Mouse (Mus musculus) heart, embryonic 13.5 days (tissue): ENCODE results near the gene Atg7. TPM values are rescaled to one million over a fixed set of nuclear protein-coding genes. Genes with fewer than 3 reads are reported as not detected.

Experiments
- ATAC-seq: fragments of 200-750 bp; cut with Nextera tagmentation; 2 replicates; pipeline ENCODE4 v1.8.0; 2017; ENCODE audit warnings: moderate TSS enrichment; ENCODE audit not compliant: insufficient number of reproducible peaks, low FRiP score, low TSS enrichment; ENCODE audit errors: extremely low read depth
- H3K27ac ChIP-seq: fragments of 300-500 bp; sonication (generic); replicated peaks from 2 replicates; pipeline ENCODE4 v1.5.1; 2015; ENCODE audit warnings: moderate library complexity, mild to moderate bottlenecking, inconsistent platforms
- H3K27me3 ChIP-seq: fragments of 300-500 bp; sonication (generic); replicated peaks from 2 replicates; pipeline ENCODE4 v1.6.1; 2015; ENCODE audit warnings: mild to moderate bottlenecking, inconsistent platforms
- H3K36me3 ChIP-seq: fragments of 300-500 bp; sonication (generic); 2 replicates; pipeline ENCODE4 v1.6.1; 2015; ENCODE audit warnings: mild to moderate bottlenecking, inconsistent platforms
- H3K4me1 ChIP-seq: fragments of 300-500 bp; sonication (generic); 2 replicates; pipeline ENCODE4 v1.6.1; 2015; ENCODE audit warnings: inconsistent platforms
- H3K4me2 ChIP-seq: fragments of 300-500 bp; sonication (generic); 2 replicates; pipeline ENCODE4 v1.6.1; 2015; ENCODE audit warnings: inconsistent platforms, mild to moderate bottlenecking, moderate library complexity
- H3K4me3 ChIP-seq: fragments of 300-500 bp; sonication (generic); 2 replicates; pipeline ENCODE4 v1.5.1; 2015; ENCODE audit warnings: moderate library complexity, mild to moderate bottlenecking, inconsistent platforms
- H3K9ac ChIP-seq: fragments of 300-500 bp; sonication (generic); 2 replicates; pipeline ENCODE4 v1.6.1; 2015; ENCODE audit warnings: inconsistent platforms, mild to moderate bottlenecking, moderate library complexity
- H3K9me3 ChIP-seq: fragments of 300-500 bp; sonication (generic); 2 replicates; pipeline ENCODE4 v1.6.1; 2016; ENCODE audit warnings: inconsistent platforms
- WGBS: fragments of 180-500 bp; shearing (Covaris S2); methylation state at CpG from one replicate; pipeline ENCODE4 v1.1.7; 2015; ENCODE audit warnings: mixed read lengths; 5-methylcytosine and 5-hydroxymethylcytosine counted together
- polyA plus RNA-seq: library from polyadenylated mRNA; unstranded; fragments of >200 nt; fragmentation: Nextera tagmentation; extraction: Ambion mirVana; gene quantifications from 2 replicates; pipeline ENCODE4 v1.2.1, GENCODE M21; 2015

Atg7 gene
- polyA plus RNA-seq, 1 experiment from 2014 or later: 17.5 TPM

GRCm38 (mm10) chr6:114819971-114820481 is 177.1 kb downstream of the Atg7 start:
- ATAC-seq: no peak

GRCm38 (mm10) chr6:114821646-114822045 is 178.7 kb downstream of the Atg7 start:
- Histone ChIP-seq H3K4me2 (no peak overlapping the region), H3K27me3 (peaks cover 3% of the 10 kb centered on the region; the same call in 1 of the 2 replicates), H3K4me1 (peaks cover 64% of the 10 kb centered on the region), H3K9ac (no peak overlapping the region), H3K27ac (peak overlapping the region; percentile 76), H3K9me3 (peaks cover 7% of the 10 kb centered on the region), H3K4me3 (no peak overlapping the region), H3K36me3 (no peaks in the 10 kb centered on the region)
- 66% methylated on average over 7 of the region's 7 CpGs for WGBS
- ATAC-seq: no peak

More at GRCm38 (mm10) chr6:114819971-114820481, 177.1 kb downstream of the Atg7 start:
- peaks cover 14% of the 10 kb centered on the region; the same call in 1 of the 2 replicates for H3K27me3 ChIP-seq
- peak overlapping the region; percentile 88 for H3K27ac ChIP-seq
- H3K36me3 ChIP-seq: no peaks in the 10 kb centered on the region
- WGBS: 39% methylated on average over 9 of the region's 9 CpGs
- H3K9me3 ChIP-seq: peaks cover 8% of the 10 kb centered on the region
- H3K4me1 ChIP-seq: peaks cover 66% of the 10 kb centered on the region
- no peak overlapping the region for H3K4me2 ChIP-seq
- no peak overlapping the region for H3K9ac ChIP-seq
- H3K4me3 ChIP-seq: no peak overlapping the region

- Histone ChIP-seq H3K36me3 (no peaks in the 10 kb centered on the region), H3K27me3 (no peaks in the 10 kb centered on the region), H3K9me3 (peaks cover 7% of the 10 kb centered on the region), H3K4me1 (peaks cover 14% of the 10 kb centered on the region), H3K4me3 (no peak overlapping the region), H3K27ac (no peak overlapping the region), H3K9ac (no peak overlapping the region), H3K4me2 (no peak overlapping the region)
- no peak for ATAC-seq
- WGBS: 67% methylated on average over 2 of the region's 2 CpGs
These were observed 184.0 kb downstream of the Atg7 start for GRCm38 (mm10) chr6:114826889-114827288.

GRCm38 (mm10) chr6:114829660-114830438 is 187.0 kb downstream of the Atg7 start:
- no peak for ATAC-seq
- H3K27me3 ChIP-seq: no peaks in the 10 kb centered on the region
- H3K9me3 ChIP-seq: no peaks in the 10 kb centered on the region
- H3K4me1 ChIP-seq: peaks cover 31% of the 10 kb centered on the region
- H3K4me2 ChIP-seq: no peak overlapping the region
- 86% methylated on average over 9 of the region's 9 CpGs for WGBS
- no peak overlapping the region for H3K4me3 ChIP-seq
- H3K27ac ChIP-seq: no peak overlapping the region
- H3K9ac ChIP-seq: no peak overlapping the region
- no peaks in the 10 kb centered on the region for H3K36me3 ChIP-seq

- peaks cover 37% of the 10 kb centered on the region for H3K4me1 ChIP-seq
- H3K27me3 ChIP-seq: no peaks in the 10 kb centered on the region
- no peak overlapping the region; the same call in 1 of the 2 replicates for H3K9ac ChIP-seq
- no peaks in the 10 kb centered on the region for H3K9me3 ChIP-seq
- peak overlapping the region; percentile 65 for H3K27ac ChIP-seq
- WGBS: 75% methylated on average over 3 of the region's 3 CpGs
- no peaks in the 10 kb centered on the region for H3K36me3 ChIP-seq
- no peak overlapping the region for H3K4me3 ChIP-seq
- no peak overlapping the region for H3K4me2 ChIP-seq
- no peak for ATAC-seq
These were observed 188.9 kb downstream of the Atg7 start for GRCm38 (mm10) chr6:114831807-114832206.

GRCm38 (mm10) chr6:114833058-114833685 is 190.3 kb downstream of the Atg7 start:
- Histone ChIP-seq H3K4me3 (no peak overlapping the region), H3K27me3 (no peaks in the 10 kb centered on the region), H3K36me3 (no peaks in the 10 kb centered on the region), H3K4me2 (no peak overlapping the region), H3K9ac (peak overlapping the region; percentile 44), H3K4me1 (peaks cover 45% of the 10 kb centered on the region), H3K9me3 (no peaks in the 10 kb centered on the region), H3K27ac (peak overlapping the region; percentile 76)
- no peak for ATAC-seq
- WGBS: 53% methylated on average over 9 of the region's 9 CpGs

- Histone ChIP-seq H3K9me3 (no peaks in the 10 kb centered on the region), H3K4me2 (no peak overlapping the region), H3K36me3 (no peaks in the 10 kb centered on the region), H3K27ac (peak overlapping the region; percentile 76), H3K27me3 (no peaks in the 10 kb centered on the region), H3K4me1 (peaks cover 49% of the 10 kb centered on the region), H3K9ac (peak overlapping the region; percentile 44; the same call in 1 of the 2 replicates), H3K4me3 (no peak overlapping the region)
- 50% methylated on average over 4 of the region's 4 CpGs for WGBS
- no peak for ATAC-seq
These were observed 191.0 kb downstream of the Atg7 start for GRCm38 (mm10) chr6:114833791-114834346.

- Histone ChIP-seq H3K36me3 (no peaks in the 10 kb centered on the region), H3K4me1 (peaks cover 64% of the 10 kb centered on the region), H3K9ac (no peak overlapping the region), H3K27me3 (no peaks in the 10 kb centered on the region), H3K4me3 (no peak overlapping the region), H3K4me2 (no peak overlapping the region), H3K27ac (no peak overlapping the region), H3K9me3 (no peaks in the 10 kb centered on the region)
- WGBS: 81% methylated on average over 7 of the region's 7 CpGs
- no peak for ATAC-seq
These were observed 192.4 kb downstream of the Atg7 start for GRCm38 (mm10) chr6:114835344-114835743.

- Histone ChIP-seq H3K27me3 (no peaks in the 10 kb centered on the region), H3K4me2 (no peak overlapping the region), H3K36me3 (no peaks in the 10 kb centered on the region), H3K9me3 (no peaks in the 10 kb centered on the region), H3K27ac (no peak overlapping the region), H3K4me1 (peaks cover 68% of the 10 kb centered on the region), H3K9ac (no peak overlapping the region), H3K4me3 (no peak overlapping the region)
- no peak for ATAC-seq
- 86% methylated on average over 1 of the region's 1 CpGs for WGBS
These were observed 192.9 kb downstream of the Atg7 start for GRCm38 (mm10) chr6:114835752-114836151.

- Histone ChIP-seq H3K36me3 (no peaks in the 10 kb centered on the region), H3K9ac (no peak overlapping the region), H3K4me1 (peaks cover 75% of the 10 kb centered on the region), H3K27ac (peak overlapping the region; percentile 64; the same call in 1 of the 2 replicates), H3K9me3 (no peaks in the 10 kb centered on the region), H3K4me3 (no peak overlapping the region), H3K27me3 (no peaks in the 10 kb centered on the region), H3K4me2 (no peak overlapping the region)
- 72% methylated on average over 3 of the region's 3 CpGs for WGBS
- ATAC-seq: no peak
These were observed 193.5 kb downstream of the Atg7 start for GRCm38 (mm10) chr6:114836433-114836832.

- WGBS: 37% methylated on average over 4 of the region's 4 CpGs
- Histone ChIP-seq H3K27me3 (no peaks in the 10 kb centered on the region), H3K9ac (0 out of 2 replicates have a peak overlapping the region, but pooled peaks have one; percentile 5), H3K4me3 (no peak overlapping the region), H3K27ac (peak overlapping the region; percentile 25; the same call in 1 of the 2 replicates), H3K4me1 (peaks cover 62% of the 10 kb centered on the region), H3K9me3 (no peaks in the 10 kb centered on the region), H3K4me2 (no peak overlapping the region), H3K36me3 (no peaks in the 10 kb centered on the region)
- no peak for ATAC-seq
These were observed 196.0 kb downstream of the Atg7 start for GRCm38 (mm10) chr6:114838872-114839271.
